ENCODE assay signal across 14 mouse cellular contexts in genomic region chr1:132014800-132015199, GRCm38 (mm10). TPM values are rescaled to one million over a fixed set of nuclear protein-coding genes. Genes with fewer than 3 reads are reported as not detected.
DNase-seq lines count a peak whose midpoint lies in the region; ATAC-seq and TF ChIP-seq lines count a peak whose summit lies in the region.
"Had no signal": no experiment of that assay in that cellular context is flagged by ENCODE, and none has a peak within 500 bp of the region (broad histone marks: within the 10 kb centered on the region; RNA-seq: fewer than 3 reads in every experiment).

No protein-coding gene starts in this region.

- H3K9me3 ChIP-seq in kidney, postnatal 0 days (replicated peaks; ENCODE audit: low read length), result no peaks in the 10 kb centered on the region
- no peaks in the 10 kb centered on the region for H3K9me3 ChIP-seq in hindbrain, embryonic 11.5 days (ENCODE audit: control insufficient read depth, low read length)
- H3K9me3 ChIP-seq in hindbrain, embryonic 14.5 days (ENCODE audit: control insufficient read depth, low read length), result no peaks in the 10 kb centered on the region
- H3K9me3 ChIP-seq: forebrain, embryonic 15.5 days; limb, embryonic 15.5 days had no signal

- no peak for ATAC-seq in kidney, postnatal 0 days (replicated peaks; ENCODE audit: low FRiP score, low read depth)
- no peak for ATAC-seq in hindbrain, embryonic 11.5 days (ENCODE audit: low FRiP score)
- ATAC-seq in hindbrain, embryonic 14.5 days (ENCODE audit: low FRiP score), result no peak
- ATAC-seq in monocyte, adult 5-6 weeks (replicated peaks; ENCODE audit: insufficient number of reproducible peaks, low FRiP score, low TSS enrichment, poor library complexity, severe bottlenecking), result no peak
- ATAC-seq: forebrain, embryonic 15.5 days had no signal

- 0 out of 2 replicates have a peak, but pooled peaks cover 9% of the 10 kb centered on the region for H3K4me1 ChIP-seq in kidney, postnatal 0 days (replicated peaks; ENCODE audit: insufficient read depth, low read length)
- H3K4me1 ChIP-seq in hindbrain, embryonic 11.5 days (replicated peaks; ENCODE audit: control insufficient read depth, insufficient read depth, low read length), result no peaks in the 10 kb centered on the region
- H3K4me1 ChIP-seq in hindbrain, embryonic 14.5 days (replicated peaks; ENCODE audit: control insufficient read depth, insufficient read depth, low read length), result peaks cover 2% of the 10 kb centered on the region; the same call in 1 of the 2 replicates

- no peak for TF ChIP-seq POLR2A in brain, embryonic 14.5 days (IDR thresholded peaks at IDR 0.05; ENCODE audit: borderline replicate concordance, extremely low read depth, insufficient read depth, insufficient read length, poor library complexity, severe bottlenecking)

- 96% methylated on average over 1 of the region's 1 CpGs for WGBS in kidney, postnatal 0 days
- WGBS in hindbrain, embryonic 11.5 days, result 90% methylated on average over 1 of the region's 1 CpGs
- WGBS in hindbrain, embryonic 14.5 days, result 90% methylated on average over 1 of the region's 1 CpGs

- no peak overlapping the region for H3K4me2 ChIP-seq in kidney, postnatal 0 days (ENCODE audit: low read length)
- H3K4me2 ChIP-seq in hindbrain, embryonic 11.5 days (replicated peaks; ENCODE audit: low read depth, low read length), result no peak overlapping the region
- no peak overlapping the region for H3K4me2 ChIP-seq in hindbrain, embryonic 14.5 days (replicated peaks)
- H3K4me2 ChIP-seq: forebrain, embryonic 15.5 days; limb, embryonic 15.5 days had no signal

- H3K9ac ChIP-seq in kidney, postnatal 0 days (ENCODE audit: low read depth, low read length), result no peak overlapping the region
- no peak overlapping the region for H3K9ac ChIP-seq in hindbrain, embryonic 11.5 days (ENCODE audit: low read depth, low read length)
- no peak overlapping the region for H3K9ac ChIP-seq in hindbrain, embryonic 14.5 days
- H3K9ac ChIP-seq: forebrain, embryonic 15.5 days; limb, embryonic 15.5 days had no signal

- H3K36me3 ChIP-seq in kidney, postnatal 0 days (ENCODE audit: insufficient read depth, low read length), result peaks cover 34% of the 10 kb centered on the region
- H3K36me3 ChIP-seq in hindbrain, embryonic 11.5 days (ENCODE audit: control insufficient read depth, insufficient read depth, low read length), result peaks cover 5% of the 10 kb centered on the region; the same call in 1 of the 2 replicates
- H3K36me3 ChIP-seq in hindbrain, embryonic 14.5 days (replicated peaks; ENCODE audit: control insufficient read depth, insufficient read depth), result peaks cover 35% of the 10 kb centered on the region

- H3K27me3 ChIP-seq in kidney, postnatal 0 days (ENCODE audit: insufficient read depth, low read length), result no peaks in the 10 kb centered on the region
- H3K27me3 ChIP-seq in hindbrain, embryonic 11.5 days (ENCODE audit: control insufficient read depth, insufficient read depth, low read length), result no peaks in the 10 kb centered on the region
- no peaks in the 10 kb centered on the region for H3K27me3 ChIP-seq in hindbrain, embryonic 14.5 days (ENCODE audit: control insufficient read depth, insufficient read depth, low read length)
- H3K27me3 ChIP-seq: forebrain, embryonic 15.5 days; limb, embryonic 15.5 days had no signal

- DNase-seq in kidney, postnatal 0 days (ENCODE audit: low spot score), result no peak
- DNase-seq in kidney, adult 18-20 months, result no peak
- DNase-seq in 3T3-L1 (ENCODE audit: low read depth, low spot score), result peak; percentile 26
- DNase-seq in CD4-positive helper T cell, adult 2 months (ENCODE audit: low read depth, low spot score), result peak; percentile 52
- DNase-seq in brain, embryonic 14.5 days (ENCODE audit: low read depth), result no peak
- DNase-seq in hindbrain, embryonic 11.5 days (ENCODE audit: low spot score), result no peak
- DNase-seq in hindbrain, embryonic 14.5 days (ENCODE audit: low spot score), result no peak
- DNase-seq: adrenal gland, adult 8-10 months; gastrocnemius, postnatal 36 days; kidney, postnatal 36 days had no signal

- H3K4me3 ChIP-seq in kidney, postnatal 0 days (replicated peaks; ENCODE audit: low read depth, low read length), result no peak overlapping the region
- H3K4me3 ChIP-seq in hindbrain, embryonic 11.5 days (ENCODE audit: low read depth, low read length), result no peak overlapping the region
- H3K4me3 ChIP-seq in hindbrain, embryonic 14.5 days (replicated peaks; ENCODE audit: low read length), result no peak overlapping the region
- H3K4me3 ChIP-seq: forebrain, embryonic 15.5 days; limb, embryonic 15.5 days had no signal

- peak; percentile 34 for TF ChIP-seq CTCF in kidney, postnatal 0 days (IDR thresholded peaks at IDR 0.05; ENCODE audit: low read depth)
- TF ChIP-seq CTCF in brain, embryonic 14.5 days (IDR thresholded peaks at IDR 0.05; ENCODE audit: borderline replicate concordance, extremely low read depth, insufficient read depth, insufficient read length), result 0 out of 2 replicates have a peak, but pooled peaks have one; percentile 8

- H3K27ac ChIP-seq in kidney, postnatal 0 days, result no peak overlapping the region
- no peak overlapping the region for H3K27ac ChIP-seq in hindbrain, embryonic 11.5 days (ENCODE audit: low read depth, low read length)
- no peak overlapping the region for H3K27ac ChIP-seq in hindbrain, embryonic 14.5 days
- H3K27ac ChIP-seq: forebrain, embryonic 15.5 days; limb, embryonic 15.5 days; macrophage had no signal

RNA-seq across cellular contexts. Expression of gene Elk4, which starts 7.4 kb away (rescaled TPM):
- polyA plus RNA-seq in kidney, postnatal 0 days (2015; fragmentation: Nextera tagmentation; extraction: Ambion mirVana), result 21.4 and 22.0 TPM in 2 replicates
- polyA plus RNA-seq in brain, embryonic 14.5 days (2012; rRNA removed), result 12.7 and 16.6 TPM in 2 replicates
- polyA plus RNA-seq in hindbrain, embryonic 11.5 days (2014; fragmentation: Nextera tagmentation; extraction: Ambion mirVana), result 21.1 and 22.6 TPM in 2 replicates
- 13.1 and 14.1 TPM in 2 replicates for polyA plus RNA-seq in hindbrain, embryonic 14.5 days (2014; fragmentation: Nextera tagmentation; extraction: Ambion mirVana)
- total RNA-seq in monocyte, adult 5-6 weeks (2017), result 94.2 to 198 TPM (median 109 TPM) in 3 replicates

RNA-seq across cellular contexts. Expression of gene Slc45a3, which starts 52.0 kb away (rescaled TPM):
- 9.1 and 10.1 TPM in 2 replicates for polyA plus RNA-seq in kidney, postnatal 0 days (2015; fragmentation: Nextera tagmentation; extraction: Ambion mirVana)
- 4.1 and 5.7 TPM in 2 replicates for polyA plus RNA-seq in brain, embryonic 14.5 days (2012; rRNA removed)
- 7.5 and 8.4 TPM in 2 replicates for polyA plus RNA-seq in hindbrain, embryonic 11.5 days (2014; fragmentation: Nextera tagmentation; extraction: Ambion mirVana)
- polyA plus RNA-seq in hindbrain, embryonic 14.5 days (2014; fragmentation: Nextera tagmentation; extraction: Ambion mirVana), result 0.82 and 1.6 TPM in 2 replicates
- not detected in 3 replicates for total RNA-seq in monocyte, adult 5-6 weeks (2017)

RNA-seq across cellular contexts. Expression of gene Mfsd4a, which starts 53.1 kb away (rescaled TPM):
- polyA plus RNA-seq in kidney, postnatal 0 days (2015; fragmentation: Nextera tagmentation; extraction: Ambion mirVana), result 25.1 and 27.3 TPM in 2 replicates
- polyA plus RNA-seq in brain, embryonic 14.5 days (2012; rRNA removed), result 2.0 and 2.2 TPM in 2 replicates
- polyA plus RNA-seq in hindbrain, embryonic 11.5 days (2014; fragmentation: Nextera tagmentation; extraction: Ambion mirVana), result 9.2 and 11.0 TPM in 2 replicates
- 9.7 and 10.4 TPM in 2 replicates for polyA plus RNA-seq in hindbrain, embryonic 14.5 days (2014; fragmentation: Nextera tagmentation; extraction: Ambion mirVana)
- total RNA-seq in monocyte, adult 5-6 weeks (2017), result 4.2 to 7.2 TPM (median 5.1 TPM) in 3 replicates

Comparison
In these comparisons a context has a peak if more than half of its experiments do, and no peak if none do; other contexts are left out.
1. DNase-seq: peak in 3T3-L1 (single experiment) and CD4-positive helper T cell, adult 2 months (single experiment); none in kidney, postnatal 0 days (single experiment), kidney, adult 18-20 months (single experiment), brain, embryonic 14.5 days (single experiment), hindbrain, embryonic 11.5 days (single experiment) and hindbrain, embryonic 14.5 days (single experiment).